Mouse (Mus musculus) C2C12 (cell line): ENCODE results near the gene Tchp.

Experiments used
- CEBPB ChIP-seq: IDR thresholded peaks from one replicate; pipeline ENCODE4 v1.6.1; 2011; ENCODE audit warnings: low read depth, mild to moderate bottlenecking, control low read depth, moderate library complexity
- CTCF ChIP-seq: IDR thresholded peaks from one replicate; pipeline ENCODE4 v1.5.1; 2011; ENCODE audit not compliant: control insufficient read depth, insufficient read depth, insufficient read length
- MAX ChIP-seq: IDR thresholded peaks from one replicate; pipeline ENCODE4 v1.6.1; 2011; ENCODE audit warnings: mild to moderate bottlenecking, control low read depth
- MYOD1 ChIP-seq: IDR thresholded peaks from one replicate; pipeline ENCODE4 v1.6.1; 2011; ENCODE audit warnings: low read depth; ENCODE audit not compliant: control insufficient read depth, insufficient read length
- MYOG ChIP-seq: IDR thresholded peaks from one replicate; pipeline ENCODE4 v1.6.1; 2011; ENCODE audit not compliant: control insufficient read depth, insufficient read length; ENCODE audit errors: extremely low read depth

GRCm38 (mm10) chr5:114669014-114669413 is 38.5 kb upstream of the Tchp start:
- TF ChIP-seq CTCF (no peak), MYOD1 (no peak), MAX (no peak), CEBPB (no peak), MYOG (no peak)
